Mouse (Mus musculus) lung, adult 2 months (tissue): Measurements from ENCODE around the gene Nucb2.

Experiments used
- CTCF ChIP-seq: fragments of 200-500 bp; IDR thresholded peaks from 2 replicates; pipeline ENCODE4 v1.5.1; 2011; ENCODE audit warnings: mild to moderate bottlenecking, low read length, control low read depth; ENCODE audit not compliant: insufficient read depth
- POLR2A ChIP-seq: fragments of 200-500 bp; IDR thresholded peaks from 2 replicates; pipeline ENCODE4 v1.6.1; 2011; ENCODE audit warnings: low read depth, mild to moderate bottlenecking, control low read depth, low read length, borderline replicate concordance; ENCODE audit errors: extremely low read depth

- TF ChIP-seq POLR2A (no peak), CTCF (no peak)
These were observed 10.9 kb downstream of the Nucb2 start for GRCm38 (mm10) chr7:116515059-116515458.
